Mouse (Mus musculus): ENCODE measurements at regions not wholly inside any gene's neighbourhood (a gene's known extent, or its start where the extent isn't known, plus 50 kb on each side); places are given as distances from the start of the nearest gene placed in this dataset.

DNA sequence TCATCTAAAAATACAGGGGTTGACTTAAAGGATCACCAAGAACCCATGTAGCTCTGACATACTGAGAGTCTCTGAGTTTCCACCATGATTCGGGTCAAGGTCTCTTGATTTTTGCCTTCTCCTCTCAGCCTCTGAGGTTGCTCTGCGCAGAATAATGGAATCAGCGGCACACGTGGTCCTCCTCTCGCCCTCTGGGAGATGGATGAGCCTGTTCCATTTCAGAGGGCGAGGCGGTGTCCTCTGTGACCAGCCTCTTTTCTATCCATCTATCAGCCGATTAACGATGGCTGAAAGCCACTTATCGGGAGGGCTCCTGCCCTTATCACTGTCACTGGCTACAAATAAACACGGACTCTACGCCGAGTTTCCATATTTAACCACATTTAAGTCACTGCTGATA lies 124.6 kb upstream of the Pax6 start:
- Histone ChIP-seq H3K4me3 (replicated peaks; ENCODE audit: insufficient read depth, low read depth, low read length) (no peak overlapping the region), H3K27me3 (ENCODE audit: control insufficient read depth, insufficient read depth, low read length) (no peaks in the 10 kb centered on the region), H3K4me1 (ENCODE audit: control insufficient read depth, insufficient read depth, low read length) (no peaks in the 10 kb centered on the region), H3K27ac (ENCODE audit: insufficient read depth, low read length) (no peak overlapping the region)
- no peak for DNase-seq
- TF ChIP-seq POLR2A (IDR thresholded peaks at IDR 0.05; ENCODE audit: borderline replicate concordance, insufficient read depth, low read length), result no peak
- TF ChIP-seq CTCF (IDR thresholded peaks at IDR 0.05; ENCODE audit: borderline replicate concordance, insufficient read depth, low read depth, low read length), result no peak
- 93% methylated on average over 13 of the region's 13 CpGs for WGBS

DNA sequence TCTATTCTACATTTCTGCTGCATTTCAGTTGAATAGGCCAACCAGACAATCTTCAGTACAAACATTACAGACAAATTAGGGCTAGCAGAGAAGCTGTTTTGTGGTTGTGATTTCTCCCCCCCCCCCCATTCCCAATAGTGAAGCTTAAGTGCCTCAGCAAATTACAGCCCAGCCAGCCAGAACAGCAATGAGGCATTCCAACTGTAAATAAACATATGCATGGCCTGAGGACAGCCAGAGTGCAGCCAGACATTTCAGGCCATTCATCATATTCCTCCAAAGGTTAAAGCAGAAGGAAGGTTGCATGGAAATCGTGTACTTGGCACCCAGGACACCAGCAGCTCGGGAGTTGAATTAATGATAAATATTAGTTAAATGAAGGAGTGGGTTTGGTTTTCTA lies 116.6 kb upstream of the Pax6 start:
- TF ChIP-seq POLR2A (IDR thresholded peaks at IDR 0.05; ENCODE audit: borderline replicate concordance, insufficient read depth, low read length), result no peak
- TF ChIP-seq CTCF (IDR thresholded peaks at IDR 0.05; ENCODE audit: borderline replicate concordance, insufficient read depth, low read depth, low read length), result no peak
- no peak overlapping the region for H3K4me3 ChIP-seq (replicated peaks; ENCODE audit: insufficient read depth, low read depth, low read length)
- WGBS, result 71% methylated on average over 2 of the region's 2 CpGs
- no peaks in the 10 kb centered on the region for H3K27me3 ChIP-seq (ENCODE audit: control insufficient read depth, insufficient read depth, low read length)
- H3K27ac ChIP-seq (ENCODE audit: insufficient read depth, low read length), result no peak overlapping the region
- no peak for DNase-seq
- H3K4me1 ChIP-seq (ENCODE audit: control insufficient read depth, insufficient read depth, low read length), result no peaks in the 10 kb centered on the region

DNA sequence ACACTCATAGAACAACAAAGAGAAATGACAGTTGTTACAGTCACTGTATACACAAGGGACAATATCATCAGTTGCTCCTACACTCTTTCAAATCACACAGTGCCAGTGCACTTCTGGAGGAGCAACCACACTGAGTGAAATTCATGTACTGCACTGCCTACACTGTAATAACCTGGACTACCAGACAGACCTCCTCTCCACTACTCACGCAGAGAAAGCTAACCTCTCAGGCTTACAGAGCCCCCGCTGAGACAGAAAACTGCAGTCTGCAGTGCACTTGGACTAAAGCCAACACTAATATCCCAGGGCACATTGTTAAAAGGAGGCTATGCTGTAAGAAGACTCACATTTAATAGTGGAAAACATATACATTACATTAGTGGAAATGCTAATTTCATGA lies 81.9 kb upstream of the Pax6 start:
- no peak for TF ChIP-seq CTCF (IDR thresholded peaks at IDR 0.05; ENCODE audit: borderline replicate concordance, insufficient read depth, low read depth, low read length)
- H3K4me1 ChIP-seq (ENCODE audit: control insufficient read depth, insufficient read depth, low read length), result no peaks in the 10 kb centered on the region; the same call in 1 of the 2 replicates
- no peak overlapping the region for H3K27ac ChIP-seq (ENCODE audit: insufficient read depth, low read length)
- no peak overlapping the region for H3K4me3 ChIP-seq (replicated peaks; ENCODE audit: insufficient read depth, low read depth, low read length)
- DNase-seq, result peak in 1 of 2 experiments; percentile 9
- WGBS, result 2% methylated on average over 2 of the region's 2 CpGs
- no peaks in the 10 kb centered on the region for H3K27me3 ChIP-seq (ENCODE audit: control insufficient read depth, insufficient read depth, low read length)

DNA sequence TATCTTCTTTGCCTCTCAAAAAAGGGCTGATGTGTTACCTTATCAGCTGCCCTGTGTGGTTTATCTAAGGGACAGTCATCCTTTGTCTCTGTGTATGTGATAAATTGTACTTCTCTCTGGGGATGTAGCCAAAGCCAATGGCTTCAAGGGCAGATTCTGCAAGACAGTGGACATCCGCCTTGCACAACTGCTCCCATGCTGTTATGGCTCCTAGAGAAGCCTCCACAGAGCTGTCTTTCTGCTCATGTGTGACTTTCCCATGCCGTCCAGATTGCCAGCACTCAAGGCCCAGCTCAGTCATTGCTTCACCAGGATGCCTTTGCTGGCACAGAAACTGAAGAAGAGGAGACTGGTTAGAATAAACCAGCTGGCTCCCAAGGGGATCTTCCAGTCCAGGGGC lies 74.6 kb upstream of the Pax6 start:
- H3K27ac ChIP-seq (ENCODE audit: insufficient read depth, low read length), result no peak overlapping the region
- no peak for DNase-seq
- WGBS, result 68% methylated on average over 2 of the region's 2 CpGs
- TF ChIP-seq POLR2A (IDR thresholded peaks at IDR 0.05; ENCODE audit: borderline replicate concordance, insufficient read depth, low read length) (no peak), CTCF (IDR thresholded peaks at IDR 0.05; ENCODE audit: borderline replicate concordance, insufficient read depth, low read depth, low read length) (no peak)
- no peaks in the 10 kb centered on the region for H3K4me1 ChIP-seq (ENCODE audit: control insufficient read depth, insufficient read depth, low read length)
- no peaks in the 10 kb centered on the region for H3K27me3 ChIP-seq (ENCODE audit: control insufficient read depth, insufficient read depth, low read length)
- H3K4me3 ChIP-seq (replicated peaks; ENCODE audit: insufficient read depth, low read depth, low read length), result no peak overlapping the region

DNA sequence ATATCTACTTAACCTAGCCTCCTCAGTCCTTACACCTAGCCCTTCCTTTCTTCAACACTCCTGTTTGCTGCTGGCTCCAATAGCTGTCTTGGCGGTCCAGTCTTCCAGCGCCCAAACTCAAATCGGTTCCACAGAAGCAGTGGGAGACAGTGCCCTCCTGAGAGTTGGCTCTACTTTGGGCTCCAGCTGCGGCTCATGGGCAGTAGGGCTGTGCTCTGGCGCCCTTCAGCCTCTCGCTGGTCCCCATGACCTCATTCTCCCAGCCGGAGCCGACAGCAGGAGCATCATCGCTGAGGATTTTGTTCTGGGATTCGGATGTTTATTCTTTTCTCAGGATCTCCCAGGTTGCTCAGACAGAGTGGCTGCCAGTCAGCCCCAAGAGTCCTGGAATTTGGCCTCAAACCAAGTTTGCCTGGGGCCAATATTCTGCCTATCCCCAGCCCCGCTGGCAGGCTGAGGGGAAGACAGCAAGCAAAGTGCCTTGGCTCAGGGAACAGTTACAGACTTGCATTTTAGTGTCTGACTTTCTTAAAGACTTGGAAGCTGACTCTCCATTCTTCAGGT lies 64.1 kb upstream of the Pax6 start:
- DNase-seq, result peak; percentile 58 to 72
- Histone ChIP-seq H3K4me1 (ENCODE audit: control insufficient read depth, insufficient read depth, low read length) (peaks cover 17% of the 10 kb centered on the region), H3K4me3 (replicated peaks; ENCODE audit: insufficient read depth, low read depth, low read length) (no peak overlapping the region), H3K27ac (ENCODE audit: insufficient read depth, low read length) (no peak overlapping the region), H3K27me3 (ENCODE audit: control insufficient read depth, insufficient read depth, low read length) (no peaks in the 10 kb centered on the region)
- TF ChIP-seq POLR2A (IDR thresholded peaks at IDR 0.05; ENCODE audit: borderline replicate concordance, insufficient read depth, low read length), result no peak
- TF ChIP-seq CTCF (IDR thresholded peaks at IDR 0.05; ENCODE audit: borderline replicate concordance, insufficient read depth, low read depth, low read length), result no peak
- 3% methylated on average over 11 of the region's 11 CpGs for WGBS

DNA sequence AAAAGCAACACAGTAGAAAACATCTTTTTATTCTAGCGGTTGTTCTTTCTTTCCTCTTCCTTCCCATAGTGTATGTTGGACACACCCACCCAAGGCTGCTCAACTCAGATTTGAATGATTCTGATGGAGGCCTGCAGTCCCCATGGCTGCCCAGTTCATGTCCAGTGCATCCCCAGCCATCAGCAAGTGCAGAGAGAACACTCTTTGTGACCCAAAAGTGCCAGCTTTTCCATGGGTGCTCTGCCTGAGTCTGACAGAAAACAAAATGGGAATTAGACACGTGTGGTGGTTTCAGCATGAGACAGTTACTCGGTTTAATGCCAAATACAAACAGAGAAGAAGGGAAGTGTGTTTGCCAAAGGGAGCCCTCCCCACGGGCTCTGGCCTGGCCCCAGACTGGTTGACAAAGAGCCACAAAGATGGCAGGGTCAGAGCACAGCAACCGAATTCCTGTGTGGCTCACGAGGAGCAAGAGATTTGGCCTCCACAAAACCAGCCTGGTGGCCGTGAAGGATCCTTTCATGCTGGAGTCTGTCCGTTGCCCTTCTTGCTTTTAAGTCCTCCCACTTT lies 60.6 kb upstream of the Pax6 start:
- DNase-seq, result peak; percentile 60 to 72
- Histone ChIP-seq H3K4me3 (replicated peaks; ENCODE audit: insufficient read depth, low read depth, low read length) (no peak overlapping the region), H3K4me1 (ENCODE audit: control insufficient read depth, insufficient read depth, low read length) (peaks cover 17% of the 10 kb centered on the region), H3K27me3 (ENCODE audit: control insufficient read depth, insufficient read depth, low read length) (no peaks in the 10 kb centered on the region), H3K27ac (ENCODE audit: insufficient read depth, low read length) (no peak overlapping the region)
- WGBS, result 18% methylated on average over 8 of the region's 8 CpGs
- no peak for TF ChIP-seq CTCF (IDR thresholded peaks at IDR 0.05; ENCODE audit: borderline replicate concordance, insufficient read depth, low read depth, low read length)
- TF ChIP-seq POLR2A (IDR thresholded peaks at IDR 0.05; ENCODE audit: borderline replicate concordance, insufficient read depth, low read length), result no peak

DNA sequence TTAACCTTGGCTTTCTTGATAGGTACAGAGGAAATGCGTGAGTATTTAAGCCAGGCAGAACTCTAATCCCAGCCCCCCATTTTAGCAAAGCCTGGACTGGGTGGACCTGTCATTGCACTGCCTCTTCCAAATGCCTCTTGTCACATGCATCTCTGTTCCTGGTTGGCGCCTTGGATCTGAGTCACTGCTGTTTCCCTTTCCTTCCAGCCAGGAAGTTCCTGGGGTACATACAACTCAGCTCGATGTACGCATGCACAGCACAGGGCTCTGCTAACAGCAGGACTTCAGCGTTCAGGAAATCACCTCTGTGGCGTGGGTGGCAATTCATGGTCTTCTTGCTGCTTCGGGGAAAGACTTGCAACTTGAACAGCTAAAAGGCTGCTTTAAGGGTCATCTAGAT lies 59.9 kb upstream of the Pax6 start:
- TF ChIP-seq POLR2A (IDR thresholded peaks at IDR 0.05; ENCODE audit: borderline replicate concordance, insufficient read depth, low read length) (no peak), CTCF (IDR thresholded peaks at IDR 0.05; ENCODE audit: borderline replicate concordance, insufficient read depth, low read depth, low read length) (no peak)
- Histone ChIP-seq H3K4me3 (replicated peaks; ENCODE audit: insufficient read depth, low read depth, low read length) (no peak overlapping the region), H3K27me3 (ENCODE audit: control insufficient read depth, insufficient read depth, low read length) (no peaks in the 10 kb centered on the region), H3K27ac (ENCODE audit: insufficient read depth, low read length) (no peak overlapping the region), H3K4me1 (ENCODE audit: control insufficient read depth, insufficient read depth, low read length) (peaks cover 17% of the 10 kb centered on the region)
- WGBS, result 43% methylated on average over 7 of the region's 7 CpGs
- peak; percentile 25 to 42 for DNase-seq

DNA sequence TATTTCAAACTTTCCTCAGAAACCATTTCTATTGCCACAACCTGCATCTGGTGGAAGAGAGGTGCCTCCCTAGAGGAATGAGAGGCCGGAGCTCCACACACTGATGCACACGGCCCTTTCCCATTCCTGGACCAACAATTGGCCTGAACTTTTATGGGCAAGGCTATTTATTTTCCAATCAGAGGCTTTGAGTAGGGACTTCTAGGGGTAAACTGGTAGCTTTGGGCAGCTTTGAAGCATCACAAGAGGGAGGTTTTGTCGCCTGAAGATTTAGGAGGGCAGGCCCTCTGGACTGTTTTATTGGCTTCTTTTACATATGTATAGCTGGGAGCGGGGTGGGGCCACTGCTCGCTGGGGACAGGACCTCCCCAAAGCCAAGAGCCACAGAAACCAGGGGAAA lies 57.7 kb upstream of the Pax6 start:
- no peak overlapping the region for H3K27ac ChIP-seq (ENCODE audit: insufficient read depth, low read length)
- H3K27me3 ChIP-seq (ENCODE audit: control insufficient read depth, insufficient read depth, low read length), result no peaks in the 10 kb centered on the region
- DNase-seq, result no peak
- TF ChIP-seq POLR2A (IDR thresholded peaks at IDR 0.05; ENCODE audit: borderline replicate concordance, insufficient read depth, low read length) (no peak), CTCF (IDR thresholded peaks at IDR 0.05; ENCODE audit: borderline replicate concordance, insufficient read depth, low read depth, low read length) (no peak)
- 87% methylated on average over 5 of the region's 5 CpGs for WGBS
- peaks cover 17% of the 10 kb centered on the region for H3K4me1 ChIP-seq (ENCODE audit: control insufficient read depth, insufficient read depth, low read length)
- H3K4me3 ChIP-seq (replicated peaks; ENCODE audit: insufficient read depth, low read depth, low read length), result no peak overlapping the region

Measured in cerebellum, adult 2 months (tissue).